Mouse (Mus musculus): ENCODE data around the gene BC051019. TPM values are rescaled to one million over a fixed set of nuclear protein-coding genes. Genes with fewer than 3 reads are reported as not detected.

BC051019 gene
- polyA plus RNA-seq, 1 experiment from 2014 or later: 0.20 TPM

- H3K27ac ChIP-seq (replicated peaks; ENCODE audit: low read depth, low read length): no peak overlapping the region
- H3K4me3 ChIP-seq (ENCODE audit: low read depth, low read length): no peak overlapping the region
- no peaks in the 10 kb centered on the region for H3K27me3 ChIP-seq (ENCODE audit: control insufficient read depth, insufficient read depth, low read length)
- no peak overlapping the region for H3K9ac ChIP-seq (ENCODE audit: low read length)
- no peaks in the 10 kb centered on the region for H3K9me3 ChIP-seq (ENCODE audit: control insufficient read depth, low read length)
- 91% methylated on average over 2 of the region's 2 CpGs for WGBS
- H3K4me2 ChIP-seq (ENCODE audit: low read depth, severe bottlenecking): no peak overlapping the region
- no peaks in the 10 kb centered on the region for H3K36me3 ChIP-seq (ENCODE audit: control insufficient read depth, insufficient read depth, low read length)
- ATAC-seq (ENCODE audit: insufficient number of reproducible peaks, low FRiP score, low TSS enrichment, low read depth) (no peak), DNase-seq (ENCODE audit: low spot score) (peak; percentile 41)
- no peaks in the 10 kb centered on the region for H3K4me1 ChIP-seq (ENCODE audit: control insufficient read depth, insufficient read depth, low read length)
Observed at GRCm38 (mm10) chr7:109722618-109723017, 1.0 kb downstream of the BC051019 start.

- no peak overlapping the region for H3K9ac ChIP-seq (ENCODE audit: low read length)
- no peak overlapping the region for H3K4me2 ChIP-seq (ENCODE audit: low read depth, severe bottlenecking)
- no peaks in the 10 kb centered on the region for H3K9me3 ChIP-seq (ENCODE audit: control insufficient read depth, low read length)
- H3K4me3 ChIP-seq (ENCODE audit: low read depth, low read length): no peak overlapping the region
- peak; percentile 42 for DNase-seq (ENCODE audit: low spot score)
- no peak for ATAC-seq (ENCODE audit: insufficient number of reproducible peaks, low FRiP score, low TSS enrichment, low read depth)
- H3K27ac ChIP-seq (replicated peaks; ENCODE audit: low read depth, low read length): no peak overlapping the region
- no peaks in the 10 kb centered on the region for H3K36me3 ChIP-seq (ENCODE audit: control insufficient read depth, insufficient read depth, low read length)
- H3K27me3 ChIP-seq (ENCODE audit: control insufficient read depth, insufficient read depth, low read length): no peaks in the 10 kb centered on the region
- WGBS: 66% methylated on average over 9 of the region's 9 CpGs
- H3K4me1 ChIP-seq (ENCODE audit: control insufficient read depth, insufficient read depth, low read length): no peaks in the 10 kb centered on the region
Observed at GRCm38 (mm10) chr7:109719286-109719685, 4.4 kb downstream of the BC051019 start.

GRCm38 (mm10) chr7:109713434-109713982 is 10.1 kb downstream of the BC051019 start:
- H3K27me3 ChIP-seq (ENCODE audit: control insufficient read depth, insufficient read depth, low read length): no peaks in the 10 kb centered on the region
- no peak for ATAC-seq (ENCODE audit: insufficient number of reproducible peaks, low FRiP score, low TSS enrichment, low read depth)
- WGBS: 89% methylated on average over 2 of the region's 2 CpGs

GRCm38 (mm10) chr7:109712198-109712597 is 11.5 kb downstream of the BC051019 start:
- WGBS: 87% methylated on average over 7 of the region's 7 CpGs
- H3K27me3 ChIP-seq (ENCODE audit: control insufficient read depth, insufficient read depth, low read length): no peaks in the 10 kb centered on the region
- H3K4me3 ChIP-seq (ENCODE audit: low read depth, low read length): no peak overlapping the region
- no peaks in the 10 kb centered on the region for H3K9me3 ChIP-seq (ENCODE audit: control insufficient read depth, low read length)
- no peaks in the 10 kb centered on the region for H3K4me1 ChIP-seq (ENCODE audit: control insufficient read depth, insufficient read depth, low read length)
- no peak overlapping the region for H3K4me2 ChIP-seq (ENCODE audit: low read depth, severe bottlenecking)
- ATAC-seq (ENCODE audit: insufficient number of reproducible peaks, low FRiP score, low TSS enrichment, low read depth): no peak
- H3K36me3 ChIP-seq (ENCODE audit: control insufficient read depth, insufficient read depth, low read length): 0 out of 2 replicates have a peak, but pooled peaks cover 2% of the 10 kb centered on the region
- no peak for DNase-seq (ENCODE audit: low spot score)
- no peak overlapping the region for H3K27ac ChIP-seq (replicated peaks; ENCODE audit: low read depth, low read length)
- no peak overlapping the region for H3K9ac ChIP-seq (ENCODE audit: low read length)

More at GRCm38 (mm10) chr7:109713434-109713982, 10.1 kb downstream of the BC051019 start:
- DNase-seq (ENCODE audit: low spot score): no peak
- Histone ChIP-seq H3K36me3 (ENCODE audit: control insufficient read depth, insufficient read depth, low read length) (0 out of 2 replicates have a peak, but pooled peaks cover 2% of the 10 kb centered on the region), H3K4me1 (ENCODE audit: control insufficient read depth, insufficient read depth, low read length) (no peaks in the 10 kb centered on the region), H3K9me3 (ENCODE audit: control insufficient read depth, low read length) (no peaks in the 10 kb centered on the region), H3K4me3 (ENCODE audit: low read depth, low read length) (no peak overlapping the region), H3K27ac (replicated peaks; ENCODE audit: low read depth, low read length) (no peak overlapping the region), H3K4me2 (ENCODE audit: low read depth, severe bottlenecking) (no peak overlapping the region), H3K9ac (ENCODE audit: low read length) (no peak overlapping the region)

- H3K9me3 ChIP-seq (ENCODE audit: control insufficient read depth, low read length): no peaks in the 10 kb centered on the region
- no peak for DNase-seq (ENCODE audit: low spot score)
- 0 out of 2 replicates have a peak, but pooled peaks cover 2% of the 10 kb centered on the region for H3K36me3 ChIP-seq (ENCODE audit: control insufficient read depth, insufficient read depth, low read length)
- H3K9ac ChIP-seq (ENCODE audit: low read length): no peak overlapping the region
- H3K4me2 ChIP-seq (ENCODE audit: low read depth, severe bottlenecking): no peak overlapping the region
- no peak overlapping the region for H3K27ac ChIP-seq (replicated peaks; ENCODE audit: low read depth, low read length)
- no peaks in the 10 kb centered on the region for H3K4me1 ChIP-seq (ENCODE audit: control insufficient read depth, insufficient read depth, low read length)
- no peaks in the 10 kb centered on the region for H3K27me3 ChIP-seq (ENCODE audit: control insufficient read depth, insufficient read depth, low read length)
- H3K4me3 ChIP-seq (ENCODE audit: low read depth, low read length): no peak overlapping the region
- 88% methylated on average over 1 of the region's 1 CpGs for WGBS
- no peak for ATAC-seq (ENCODE audit: insufficient number of reproducible peaks, low FRiP score, low TSS enrichment, low read depth)
Observed at GRCm38 (mm10) chr7:109710069-109710468, 13.6 kb downstream of the BC051019 start.

- DNase-seq (ENCODE audit: low spot score) (no peak), ATAC-seq (ENCODE audit: insufficient number of reproducible peaks, low FRiP score, low TSS enrichment, low read depth) (no peak)
- Histone ChIP-seq H3K4me1 (ENCODE audit: control insufficient read depth, insufficient read depth, low read length) (no peaks in the 10 kb centered on the region), H3K27me3 (ENCODE audit: control insufficient read depth, insufficient read depth, low read length) (no peaks in the 10 kb centered on the region), H3K27ac (replicated peaks; ENCODE audit: low read depth, low read length) (no peak overlapping the region), H3K9me3 (ENCODE audit: control insufficient read depth, low read length) (no peaks in the 10 kb centered on the region), H3K4me3 (ENCODE audit: low read depth, low read length) (no peak overlapping the region), H3K9ac (ENCODE audit: low read length) (no peak overlapping the region), H3K4me2 (ENCODE audit: low read depth, severe bottlenecking) (no peak overlapping the region), H3K36me3 (ENCODE audit: control insufficient read depth, insufficient read depth, low read length) (0 out of 2 replicates have a peak, but pooled peaks cover 2% of the 10 kb centered on the region)
- 67% methylated on average over 3 of the region's 3 CpGs for WGBS
Observed at GRCm38 (mm10) chr7:109708961-109709382, 14.7 kb downstream of the BC051019 start.

GRCm38 (mm10) chr7:109707023-109707785 is 16.4 kb downstream of the BC051019 start:
- 57% methylated on average over 4 of the region's 4 CpGs for WGBS

GRCm38 (mm10) chr7:109704461-109704860 is 19.2 kb downstream of the BC051019 start:
- no peaks in the 10 kb centered on the region for H3K9me3 ChIP-seq (ENCODE audit: control insufficient read depth, low read length)
- no peak overlapping the region for H3K27ac ChIP-seq (replicated peaks; ENCODE audit: low read depth, low read length)
- H3K9ac ChIP-seq (ENCODE audit: low read length): no peak overlapping the region
- H3K36me3 ChIP-seq (ENCODE audit: control insufficient read depth, insufficient read depth, low read length): no peaks in the 10 kb centered on the region
- no peaks in the 10 kb centered on the region for H3K4me1 ChIP-seq (ENCODE audit: control insufficient read depth, insufficient read depth, low read length)
- peak overlapping the region; percentile 79 for H3K4me2 ChIP-seq (ENCODE audit: low read depth, severe bottlenecking)
- no peak for ATAC-seq (ENCODE audit: insufficient number of reproducible peaks, low FRiP score, low TSS enrichment, low read depth)
- no peak for DNase-seq (ENCODE audit: low spot score)
- peak overlapping the region; percentile 68 for H3K4me3 ChIP-seq (ENCODE audit: low read depth, low read length)
- no peaks in the 10 kb centered on the region for H3K27me3 ChIP-seq (ENCODE audit: control insufficient read depth, insufficient read depth, low read length)
- 78% methylated on average over 3 of the region's 3 CpGs for WGBS

More at GRCm38 (mm10) chr7:109707023-109707785, 16.4 kb downstream of the BC051019 start:
- no peaks in the 10 kb centered on the region for H3K4me1 ChIP-seq (ENCODE audit: control insufficient read depth, insufficient read depth, low read length)
- H3K27ac ChIP-seq (replicated peaks; ENCODE audit: low read depth, low read length): no peak overlapping the region
- 0 out of 2 replicates have a peak, but pooled peaks cover 2% of the 10 kb centered on the region for H3K36me3 ChIP-seq (ENCODE audit: control insufficient read depth, insufficient read depth, low read length)
- peak; percentile 60 for DNase-seq (ENCODE audit: low spot score)
- no peak overlapping the region for H3K9ac ChIP-seq (ENCODE audit: low read length)
- no peak overlapping the region for H3K4me2 ChIP-seq (ENCODE audit: low read depth, severe bottlenecking)
- H3K4me3 ChIP-seq (ENCODE audit: low read depth, low read length): no peak overlapping the region
- no peak for ATAC-seq (ENCODE audit: insufficient number of reproducible peaks, low FRiP score, low TSS enrichment, low read depth)
- H3K27me3 ChIP-seq (ENCODE audit: control insufficient read depth, insufficient read depth, low read length): no peaks in the 10 kb centered on the region
- no peaks in the 10 kb centered on the region for H3K9me3 ChIP-seq (ENCODE audit: control insufficient read depth, low read length)

Measured in limb, embryonic 11.5 days (tissue).